Mouse (Mus musculus) forebrain, embryonic 11.5 days (tissue): ENCODE measurements around the gene 2810004N23Rik. TPM values are rescaled to one million over a fixed set of nuclear protein-coding genes. Genes with fewer than 3 reads are reported as not detected.
A peak's percentile ranks its signal among the peaks of the same experiment; 100 is the strongest.

Experiments
- ATAC-seq: fragments of 200-750 bp; cut with Nextera tagmentation; replicated peaks from 2 replicates; pipeline ENCODE4 v1.8.0; 2017; ENCODE audit warnings: moderate TSS enrichment; ENCODE audit not compliant: low FRiP score
- DNase-seq: peaks from one replicate; pipeline ENCODE4 v3.0.0-alpha.2; 2017; ENCODE audit warnings: low spot score
- H3K27ac ChIP-seq: fragments of 300-500 bp; sonication (generic); 2 replicates; pipeline ENCODE4 v1.5.1; 2014; ENCODE audit warnings: low read depth, low read length
- H3K27me3 ChIP-seq: fragments of 300-500 bp; sonication (generic); 2 replicates; pipeline ENCODE4 v1.6.1; 2014; ENCODE audit warnings: mild to moderate bottlenecking, low read length, mixed read lengths; ENCODE audit not compliant: control insufficient read depth, insufficient read depth
- H3K36me3 ChIP-seq: fragments of 300-500 bp; sonication (generic); 2 replicates; pipeline ENCODE4 v1.6.1; 2014; ENCODE audit warnings: mild to moderate bottlenecking, low read length, moderate library complexity, mixed read lengths; ENCODE audit not compliant: control insufficient read depth, insufficient read depth
- H3K4me1 ChIP-seq: fragments of 300-500 bp; sonication (generic); replicated peaks from 2 replicates; pipeline ENCODE4 v1.6.1; 2014; ENCODE audit warnings: low read length, mixed read lengths; ENCODE audit not compliant: control insufficient read depth, insufficient read depth
- H3K4me2 ChIP-seq: fragments of 300-500 bp; sonication (generic); 2 replicates; pipeline ENCODE4 v1.6.1; 2014; ENCODE audit warnings: low read depth, mild to moderate bottlenecking, low read length, moderate library complexity, mixed read lengths; ENCODE audit not compliant: severe bottlenecking
- H3K4me3 ChIP-seq: fragments of 300-500 bp; sonication (generic); 2 replicates; pipeline ENCODE4 v1.5.1; 2014; ENCODE audit warnings: low read depth, low read length
- H3K9ac ChIP-seq: fragments of 300-500 bp; sonication (generic); 2 replicates; pipeline ENCODE4 v1.6.1; 2014; ENCODE audit warnings: low read length
- H3K9me3 ChIP-seq: fragments of 300-500 bp; sonication (generic); 2 replicates; pipeline ENCODE4 v1.6.1; 2016; ENCODE audit warnings: low read length, mixed read lengths; ENCODE audit not compliant: control insufficient read depth
- WGBS: fragments of 180-500 bp; shearing (Covaris S2); extraction: QIAGEN DNeasy Blood & Tissue Kit; methylation state at CpG from one replicate; pipeline ENCODE4 v1.1.7; 2014; 5-methylcytosine and 5-hydroxymethylcytosine counted together
- polyA plus RNA-seq: library from polyadenylated mRNA; unstranded; fragments of >200 nt; fragmentation: Nextera tagmentation; extraction: Ambion mirVana; gene quantifications from 2 replicates; pipeline ENCODE4 v1.2.1, GENCODE M21; 2014

2810004N23Rik gene
- polyA plus RNA-seq, result 56.7 and 59.1 TPM in 2 replicates

- peaks cover 14% of the 10 kb centered on the region; the same call in 1 of the 2 replicates for H3K36me3 ChIP-seq
These were observed at the start of gene 2810004N23Rik, which contains the start of gene Gnpat for GRCm38 (mm10) chr8:124862321-124863162. Gene 2810004N23Rik, minus strand, starts transcription at chr8:124863120. Gene Gnpat, plus strand, starts transcription at chr8:124863033.

GRCm38 (mm10) chr8:124911938-124912872, 49.3 kb upstream of the 2810004N23Rik start:
- Histone ChIP-seq H3K4me2 (no peak overlapping the region), H3K4me3 (no peak overlapping the region), H3K27ac (no peak overlapping the region), H3K36me3 (peaks cover 6% of the 10 kb centered on the region), H3K27me3 (no peaks in the 10 kb centered on the region), H3K9ac (no peak overlapping the region), H3K4me1 (no peaks in the 10 kb centered on the region), H3K9me3 (no peaks in the 10 kb centered on the region)
- DNase-seq, result no peak
- no peak for ATAC-seq
- WGBS, result 82% methylated on average over 17 of the region's 17 CpGs

More at GRCm38 (mm10) chr8:124862321-124863162, at the start of gene 2810004N23Rik, which contains the start of gene Gnpat:
- Histone ChIP-seq H3K4me1 (peaks cover 8% of the 10 kb centered on the region; the same call in 1 of the 2 replicates), H3K4me2 (peak within 1 kb of the TSS; percentile 66), H3K27me3 (no peaks in the 10 kb centered on the region), H3K4me3 (peak within 1 kb of the TSS; percentile 95), H3K27ac (peak within 1 kb of the TSS; percentile 81), H3K9me3 (no peaks in the 10 kb centered on the region), H3K9ac (peak within 1 kb of the TSS; percentile 98)
- ATAC-seq, result peak; percentile 98
- WGBS, result 2% methylated on average over 55 of the region's 55 CpGs
- DNase-seq, result peak; percentile 97

- no peak overlapping the region for H3K4me3 ChIP-seq
- H3K9me3 ChIP-seq, result no peaks in the 10 kb centered on the region
- WGBS, result 90% methylated on average over 10 of the region's 10 CpGs
- ATAC-seq (no peak), DNase-seq (no peak)
- no peaks in the 10 kb centered on the region for H3K27me3 ChIP-seq
- H3K4me1 ChIP-seq, result no peaks in the 10 kb centered on the region
- peaks cover 6% of the 10 kb centered on the region for H3K36me3 ChIP-seq
- no peak overlapping the region for H3K4me2 ChIP-seq
- no peak overlapping the region for H3K27ac ChIP-seq
- no peak overlapping the region for H3K9ac ChIP-seq
These were observed 47.4 kb upstream of the 2810004N23Rik start for GRCm38 (mm10) chr8:124910349-124910748.

GRCm38 (mm10) chr8:124909936-124910335, 47.0 kb upstream of the 2810004N23Rik start:
- H3K9me3 ChIP-seq, result no peaks in the 10 kb centered on the region
- no peak overlapping the region for H3K27ac ChIP-seq
- DNase-seq (no peak), ATAC-seq (no peak)
- H3K4me3 ChIP-seq, result no peak overlapping the region
- H3K27me3 ChIP-seq, result no peaks in the 10 kb centered on the region
- 97% methylated on average over 16 of the region's 16 CpGs for WGBS
- no peaks in the 10 kb centered on the region for H3K4me1 ChIP-seq
- H3K9ac ChIP-seq, result no peak overlapping the region
- no peak overlapping the region for H3K4me2 ChIP-seq
- H3K36me3 ChIP-seq, result peaks cover 6% of the 10 kb centered on the region

- H3K9me3 ChIP-seq, result no peaks in the 10 kb centered on the region
- no peak for ATAC-seq
- H3K36me3 ChIP-seq, result peaks cover 16% of the 10 kb centered on the region
- no peak for DNase-seq
- H3K4me2 ChIP-seq, result no peak overlapping the region
- no peaks in the 10 kb centered on the region for H3K27me3 ChIP-seq
- no peak overlapping the region for H3K9ac ChIP-seq
- 85% methylated on average over 2 of the region's 2 CpGs for WGBS
- H3K4me3 ChIP-seq, result no peak overlapping the region
- H3K27ac ChIP-seq, result no peak overlapping the region
- no peaks in the 10 kb centered on the region for H3K4me1 ChIP-seq
These were observed 42.6 kb upstream of the 2810004N23Rik start for GRCm38 (mm10) chr8:124905482-124905881.

GRCm38 (mm10) chr8:124903198-124903597, 40.3 kb upstream of the 2810004N23Rik start:
- peaks cover 6% of the 10 kb centered on the region for H3K4me1 ChIP-seq
- H3K27ac ChIP-seq, result no peak overlapping the region
- DNase-seq (no peak), ATAC-seq (no peak)
- WGBS, result 94% methylated on average over 15 of the region's 15 CpGs
- H3K9me3 ChIP-seq, result no peaks in the 10 kb centered on the region
- H3K4me3 ChIP-seq, result no peak overlapping the region
- H3K27me3 ChIP-seq, result no peaks in the 10 kb centered on the region
- no peak overlapping the region for H3K4me2 ChIP-seq
- H3K36me3 ChIP-seq, result peaks cover 14% of the 10 kb centered on the region
- H3K9ac ChIP-seq, result no peak overlapping the region

GRCm38 (mm10) chr8:124898251-124898905, 35.5 kb upstream of the 2810004N23Rik start:
- H3K4me1 ChIP-seq, result peaks cover 8% of the 10 kb centered on the region
- ATAC-seq, result no peak
- H3K36me3 ChIP-seq, result peaks cover 20% of the 10 kb centered on the region; the same call in 1 of the 2 replicates
- 8% methylated on average over 31 of the region's 31 CpGs for WGBS
- H3K27me3 ChIP-seq, result no peaks in the 10 kb centered on the region
- DNase-seq, result no peak
- H3K4me2 ChIP-seq, result peak overlapping the region; percentile 95
- H3K9ac ChIP-seq, result peak overlapping the region; percentile 68
- no peaks in the 10 kb centered on the region for H3K9me3 ChIP-seq
- H3K27ac ChIP-seq, result no peak overlapping the region
- H3K4me3 ChIP-seq, result peak overlapping the region; percentile 92
